Mouse (Mus musculus) midbrain, embryonic 16.5 days (tissue): Measurements from ENCODE around the gene Vps51. TPM values are rescaled to one million over a fixed set of nuclear protein-coding genes. Genes with fewer than 3 reads are reported as not detected.

Source experiments
- ATAC-seq: fragments of 200-750 bp; cut with Nextera tagmentation; 2 replicates; pipeline ENCODE4 v1.8.0; 2017; ENCODE audit warnings: moderate TSS enrichment
- H3K27ac ChIP-seq: fragments of 300-500 bp; sonication (generic); 2 replicates; pipeline ENCODE4 v1.5.1; 2014; ENCODE audit warnings: mild to moderate bottlenecking, low read length, mixed read lengths
- H3K27me3 ChIP-seq: fragments of 300-500 bp; sonication (generic); 2 replicates; pipeline ENCODE4 v1.6.1; 2014; ENCODE audit warnings: low read depth, low read length, mixed read lengths; ENCODE audit not compliant: control insufficient read depth, insufficient read depth
- H3K36me3 ChIP-seq: fragments of 300-500 bp; sonication (generic); 2 replicates; pipeline ENCODE4 v1.6.1; 2014; ENCODE audit warnings: mild to moderate bottlenecking, low read length, moderate library complexity, mixed read lengths; ENCODE audit not compliant: control insufficient read depth, insufficient read depth
- H3K4me1 ChIP-seq: fragments of 300-500 bp; sonication (generic); 2 replicates; pipeline ENCODE4 v1.6.1; 2014; ENCODE audit warnings: mild to moderate bottlenecking, low read length, mixed read lengths; ENCODE audit not compliant: control insufficient read depth, insufficient read depth
- H3K4me2 ChIP-seq: fragments of 300-500 bp; sonication (generic); 2 replicates; pipeline ENCODE4 v1.6.1; 2014; ENCODE audit warnings: mild to moderate bottlenecking, low read length, mixed read lengths
- H3K4me3 ChIP-seq: fragments of 300-500 bp; sonication (generic); 2 replicates; pipeline ENCODE4 v1.5.1; 2014; ENCODE audit warnings: low read depth, mild to moderate bottlenecking, low read length, moderate library complexity, mixed read lengths
- H3K9ac ChIP-seq: fragments of 300-500 bp; sonication (generic); 2 replicates; pipeline ENCODE4 v1.6.1; 2014; ENCODE audit warnings: low read depth, low read length, mixed read lengths
- H3K9me3 ChIP-seq: fragments of 300-500 bp; sonication (generic); replicated peaks from 2 replicates; pipeline ENCODE4 v1.6.1; 2014; ENCODE audit warnings: mild to moderate bottlenecking, low read length, mixed read lengths; ENCODE audit not compliant: control insufficient read depth, poor library complexity, severe bottlenecking
- WGBS: fragments of 180-500 bp; shearing (Covaris S2); extraction: QIAGEN DNeasy Blood & Tissue Kit; methylation state at CpG from one replicate; pipeline ENCODE4 v1.1.7; 2014; 5-methylcytosine and 5-hydroxymethylcytosine counted together
- polyA plus RNA-seq: library from polyadenylated mRNA; unstranded; fragments of >200 nt; fragmentation: Nextera tagmentation; extraction: Ambion mirVana; gene quantifications from 2 replicates; pipeline ENCODE4 v1.2.1, GENCODE M21; 2015

The Vps51 gene
- 86.1 and 93.9 TPM in 2 replicates for polyA plus RNA-seq

GRCm38 (mm10) chr19:6076564-6077393, at the start of gene Vps51:
Gene Vps51 (minus strand): TSS chr19:6077231.
- Histone ChIP-seq H3K36me3 (peaks cover 12% of the 10 kb centered on the region), H3K27me3 (no peaks in the 10 kb centered on the region), H3K4me3 (peak within 1 kb of the TSS; percentile 87), H3K4me1 (peaks cover 18% of the 10 kb centered on the region), H3K4me2 (peak within 1 kb of the TSS; percentile 80), H3K9ac (peak within 1 kb of the TSS; percentile 88), H3K9me3 (no peaks in the 10 kb centered on the region), H3K27ac (peak within 1 kb of the TSS; percentile 91)
- peak; percentile 93 for ATAC-seq
- 1% methylated on average over 33 of the region's 33 CpGs for whole genome bisulfite sequencing

GRCm38 (mm10) chr19:6126289-6126688, 49.3 kb upstream of the Vps51 start:
- no peak overlapping the region for H3K9ac ChIP-seq
- H3K27ac ChIP-seq = no peak overlapping the region
- no peaks in the 10 kb centered on the region for H3K9me3 ChIP-seq
- H3K36me3 ChIP-seq = no peaks in the 10 kb centered on the region
- ATAC-seq = no peak
- no peaks in the 10 kb centered on the region for H3K27me3 ChIP-seq
- H3K4me1 ChIP-seq = peaks cover 7% of the 10 kb centered on the region
- no peak overlapping the region for H3K4me2 ChIP-seq
- 24% methylated on average over 4 of the region's 4 CpGs for WGBS
- H3K4me3 ChIP-seq = no peak overlapping the region

GRCm38 (mm10) chr19:6124898-6125297, 47.9 kb upstream of the Vps51 start:
- Histone ChIP-seq H3K36me3 (0 out of 2 replicates have a peak, but pooled peaks cover 3% of the 10 kb centered on the region), H3K9me3 (no peaks in the 10 kb centered on the region), H3K27me3 (no peaks in the 10 kb centered on the region), H3K9ac (no peak overlapping the region), H3K27ac (no peak overlapping the region), H3K4me3 (no peak overlapping the region), H3K4me2 (no peak overlapping the region), H3K4me1 (peaks cover 7% of the 10 kb centered on the region)
- ATAC-seq = no peak
- 88% methylated on average over 2 of the region's 2 CpGs for WGBS

- H3K9ac ChIP-seq = no peak overlapping the region
- WGBS = 70% methylated on average over 8 of the region's 8 CpGs
- H3K27ac ChIP-seq = no peak overlapping the region
- H3K9me3 ChIP-seq = no peaks in the 10 kb centered on the region
- H3K36me3 ChIP-seq = 0 out of 2 replicates have a peak, but pooled peaks cover 3% of the 10 kb centered on the region
- no peak overlapping the region for H3K4me2 ChIP-seq
- H3K4me3 ChIP-seq = no peak overlapping the region
- H3K27me3 ChIP-seq = no peaks in the 10 kb centered on the region
- H3K4me1 ChIP-seq = peaks cover 15% of the 10 kb centered on the region
- ATAC-seq = no peak
Measured at GRCm38 (mm10) chr19:6123330-6123729, 46.3 kb upstream of the Vps51 start.

GRCm38 (mm10) chr19:6121761-6122160, 44.7 kb upstream of the Vps51 start:
- Histone ChIP-seq H3K4me2 (no peak overlapping the region), H3K4me1 (peaks cover 20% of the 10 kb centered on the region), H3K9ac (no peak overlapping the region), H3K27ac (no peak overlapping the region), H3K4me3 (no peak overlapping the region), H3K9me3 (no peaks in the 10 kb centered on the region), H3K27me3 (no peaks in the 10 kb centered on the region), H3K36me3 (0 out of 2 replicates have a peak, but pooled peaks cover 3% of the 10 kb centered on the region)
- WGBS = 44% methylated on average over 19 of the region's 19 CpGs
- ATAC-seq = no peak

GRCm38 (mm10) chr19:6118677-6119185, 41.7 kb upstream of the Vps51 start:
- under 1% methylated on average over 8 of the region's 8 CpGs for WGBS
- H3K4me1 ChIP-seq = peaks cover 22% of the 10 kb centered on the region
- peak overlapping the region; percentile 83 for H3K4me3 ChIP-seq
- H3K9ac ChIP-seq = peak overlapping the region; percentile 70
- no peaks in the 10 kb centered on the region for H3K9me3 ChIP-seq
- ATAC-seq = peak; percentile 63
- H3K36me3 ChIP-seq = peaks cover 19% of the 10 kb centered on the region
- no peaks in the 10 kb centered on the region for H3K27me3 ChIP-seq
- H3K4me2 ChIP-seq = peak overlapping the region; percentile 90
- H3K27ac ChIP-seq = peak overlapping the region; percentile 91

GRCm38 (mm10) chr19:6117986-6118676, 41.1 kb upstream of the Vps51 start, which contains the start of gene Sac3d1:
Gene Sac3d1 (minus strand): TSS chr19:6118650.
- Histone ChIP-seq H3K36me3 (peaks cover 19% of the 10 kb centered on the region), H3K4me3 (peak within 1 kb of the TSS; percentile 83), H3K27ac (peak within 1 kb of the TSS; percentile 91), H3K4me2 (peak within 1 kb of the TSS; percentile 90), H3K9me3 (no peaks in the 10 kb centered on the region), H3K9ac (peak within 1 kb of the TSS; percentile 91), H3K27me3 (no peaks in the 10 kb centered on the region), H3K4me1 (peaks cover 22% of the 10 kb centered on the region)
- WGBS = under 1% methylated on average over 76 of the region's 77 CpGs
- peak; percentile 89 for ATAC-seq

- Histone ChIP-seq H3K36me3 (peaks cover 19% of the 10 kb centered on the region), H3K4me1 (peaks cover 22% of the 10 kb centered on the region), H3K4me2 (peak overlapping the region; percentile 90), H3K9me3 (no peaks in the 10 kb centered on the region), H3K4me3 (peak overlapping the region; percentile 83), H3K27ac (peak overlapping the region; percentile 91), H3K9ac (peak overlapping the region; percentile 91), H3K27me3 (no peaks in the 10 kb centered on the region)
- ATAC-seq = no peak
- 5% methylated on average over 32 of the region's 32 CpGs for WGBS
Measured at GRCm38 (mm10) chr19:6117346-6117985, 40.4 kb upstream of the Vps51 start.
